16 mouse cellular contexts compared by ENCODE assay signal in the genomic region with DNA sequence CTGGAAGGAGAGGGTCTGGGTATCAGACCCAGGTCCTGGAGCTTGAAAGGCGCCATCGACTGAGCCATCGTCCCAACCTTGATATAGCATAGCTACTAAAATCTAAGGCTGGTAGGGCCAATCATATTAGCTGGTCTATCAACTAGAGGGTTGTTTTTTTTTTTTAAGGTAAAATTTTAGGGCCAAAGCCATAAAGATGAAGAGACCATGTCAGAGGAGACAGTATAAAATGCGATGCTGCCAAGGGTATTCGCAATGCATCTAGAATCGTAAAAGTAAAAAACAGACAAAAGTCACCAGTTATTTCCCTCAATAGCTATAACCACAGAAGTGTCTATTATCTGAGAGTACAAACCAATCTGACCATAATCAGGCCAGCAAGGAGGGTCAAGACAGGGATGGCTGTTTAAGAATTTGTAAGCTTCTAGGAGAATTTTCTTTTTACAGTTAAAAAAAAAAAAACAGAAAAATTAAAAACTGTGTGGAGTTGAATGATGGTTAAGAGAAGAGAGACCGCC.
"Had no signal": no experiment of that assay in that cellular context is flagged by ENCODE, and none has a peak within 500 bp of the region (broad histone marks: within the 10 kb centered on the region; RNA-seq: fewer than 3 reads in every experiment).

No protein-coding gene starts in this region.

- H3K4me3 ChIP-seq: neural tube, embryonic 13.5 days; neural tube, embryonic 15.5 days; stomach, embryonic 15.5 days had no signal

- H3K9ac ChIP-seq: neural tube, embryonic 13.5 days; neural tube, embryonic 15.5 days; stomach, embryonic 15.5 days had no signal

- H3K9me3 ChIP-seq: neural tube, embryonic 13.5 days; neural tube, embryonic 15.5 days; stomach, embryonic 15.5 days had no signal

- H3K27ac ChIP-seq: neural tube, embryonic 13.5 days; neural tube, embryonic 15.5 days; stomach, embryonic 15.5 days; stomach, postnatal 0 days had no signal

- DNase-seq: retina, postnatal 1 day; right cerebral cortex, adult 18-20 months; right cerebral cortex, postnatal 14 days; right cerebral cortex, postnatal 25 days; right cerebral cortex, postnatal 4 days; spleen, adult 18-20 months; thymus, adult 18-20 months; thymus, adult 2 months; thymus, postnatal 14 days; thymus, postnatal 25 days; thymus, postnatal 36 days; thymus, postnatal 4 days had no signal

- H3K4me1 ChIP-seq: neural tube, embryonic 13.5 days; neural tube, embryonic 15.5 days; stomach, embryonic 15.5 days had no signal

- H3K4me2 ChIP-seq: neural tube, embryonic 13.5 days; neural tube, embryonic 15.5 days; stomach, embryonic 15.5 days had no signal

- H3K27me3 ChIP-seq: neural tube, embryonic 13.5 days; neural tube, embryonic 15.5 days; stomach, embryonic 15.5 days had no signal
